Mouse (Mus musculus) fibroblast of lung, adult 2 months (primary cell): ENCODE results near the gene Prmt9.

Source experiments
- DNase-seq: peaks from one replicate; pipeline ENCODE4 v3.0.0-alpha.2; 2011; ENCODE audit warnings: low read depth

Prmt9 gene

DNA sequence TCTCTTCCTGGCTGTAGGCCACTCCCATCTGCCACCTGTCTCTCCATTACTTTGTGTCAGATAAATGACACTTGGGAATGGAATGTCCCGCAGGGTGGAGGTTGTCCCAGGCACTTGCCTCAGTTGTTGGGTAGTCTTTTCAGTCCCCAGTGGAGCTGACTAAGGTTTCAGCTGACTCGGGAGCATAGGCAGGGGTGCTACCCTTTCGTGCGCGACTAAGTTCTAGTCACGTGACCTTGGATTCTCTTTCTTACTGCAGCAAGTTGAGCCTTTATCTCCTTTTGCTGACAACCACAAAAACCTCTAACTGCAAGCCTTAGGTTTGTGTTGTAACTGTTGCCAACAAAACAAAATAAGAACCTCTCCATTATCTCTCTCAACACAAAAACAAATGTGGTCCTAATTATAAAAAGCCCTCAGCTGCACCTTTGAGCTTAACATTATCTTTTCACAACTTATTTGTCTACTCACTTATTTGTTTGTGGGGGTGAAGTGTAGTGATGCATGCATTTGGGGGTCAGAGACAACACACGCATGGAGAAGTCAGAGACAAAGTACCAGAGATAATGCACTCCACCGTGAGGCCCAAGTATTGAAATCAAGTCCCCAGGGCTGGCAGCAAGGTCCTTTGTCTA is 14.7 kb upstream of the Prmt9 start:
- no peak for DNase-seq

DNA sequence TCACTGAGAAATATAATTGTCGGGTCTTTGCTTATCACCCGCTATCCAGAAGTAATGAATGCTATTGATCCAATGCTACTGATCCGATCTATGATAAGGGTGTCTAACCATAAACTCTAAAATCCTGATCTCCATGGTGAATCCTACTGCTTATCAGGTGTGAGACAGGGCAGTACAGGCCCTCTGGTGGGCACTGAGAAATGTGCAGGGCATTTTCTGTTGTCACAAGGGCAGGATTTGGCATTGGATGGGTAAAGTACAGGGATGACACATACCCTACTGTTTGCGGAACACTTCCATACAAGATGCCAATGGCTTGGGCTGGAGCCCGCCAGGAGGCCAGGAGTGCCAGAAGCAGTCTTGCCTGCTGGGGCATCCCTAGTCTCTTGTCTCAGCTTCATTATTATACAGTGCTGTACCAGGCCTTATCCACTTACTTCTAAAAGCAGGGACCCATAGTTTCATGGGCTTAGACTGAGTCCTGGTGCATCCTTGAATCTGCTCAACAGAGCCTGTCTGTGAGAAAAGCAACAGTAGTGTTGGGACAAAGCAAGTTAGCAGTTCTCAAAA is 14.1 kb upstream of the Prmt9 start:
- DNase-seq = peak; percentile 56

DNA sequence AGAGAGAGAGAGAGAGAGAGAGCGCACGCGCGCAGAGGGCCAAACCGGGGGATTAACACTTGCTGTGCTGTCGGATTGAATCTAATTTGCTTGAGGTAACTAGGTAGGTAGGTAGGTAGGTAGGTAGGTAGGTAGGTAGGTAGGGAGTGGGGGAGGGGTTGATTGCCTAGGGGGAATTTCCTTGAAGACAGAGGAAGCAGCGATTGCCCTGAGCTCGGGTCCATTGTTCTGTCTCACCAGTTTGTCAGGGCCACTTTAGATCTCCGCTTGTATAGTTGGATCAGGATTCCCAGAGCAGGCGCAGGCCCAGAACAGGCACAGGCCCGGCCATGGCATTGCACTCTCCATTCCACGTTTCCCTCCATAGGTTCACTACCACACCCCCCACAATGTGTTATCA is 12.4 kb upstream of the Prmt9 start:
- no peak for DNase-seq

DNA sequence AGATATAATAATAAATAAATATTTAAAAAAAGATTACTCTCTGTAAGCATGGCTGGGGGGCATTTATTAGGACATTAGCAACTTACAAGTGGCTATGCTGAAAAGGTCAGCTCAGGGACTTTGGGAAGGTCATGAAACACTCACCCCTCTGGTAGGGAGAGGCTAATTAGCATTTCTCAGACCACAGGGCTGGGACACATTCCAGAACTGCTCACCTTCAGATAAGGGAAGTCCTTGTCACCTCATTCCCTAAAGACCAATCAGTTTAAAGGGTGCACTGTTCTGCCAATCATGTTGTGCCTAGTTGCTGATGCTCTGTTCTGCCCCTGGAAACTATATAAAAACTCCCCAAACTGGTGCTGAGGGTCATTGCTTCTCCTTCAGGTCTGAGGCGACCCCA is 10.9 kb upstream of the Prmt9 start:
- DNase-seq = no peak

DNA sequence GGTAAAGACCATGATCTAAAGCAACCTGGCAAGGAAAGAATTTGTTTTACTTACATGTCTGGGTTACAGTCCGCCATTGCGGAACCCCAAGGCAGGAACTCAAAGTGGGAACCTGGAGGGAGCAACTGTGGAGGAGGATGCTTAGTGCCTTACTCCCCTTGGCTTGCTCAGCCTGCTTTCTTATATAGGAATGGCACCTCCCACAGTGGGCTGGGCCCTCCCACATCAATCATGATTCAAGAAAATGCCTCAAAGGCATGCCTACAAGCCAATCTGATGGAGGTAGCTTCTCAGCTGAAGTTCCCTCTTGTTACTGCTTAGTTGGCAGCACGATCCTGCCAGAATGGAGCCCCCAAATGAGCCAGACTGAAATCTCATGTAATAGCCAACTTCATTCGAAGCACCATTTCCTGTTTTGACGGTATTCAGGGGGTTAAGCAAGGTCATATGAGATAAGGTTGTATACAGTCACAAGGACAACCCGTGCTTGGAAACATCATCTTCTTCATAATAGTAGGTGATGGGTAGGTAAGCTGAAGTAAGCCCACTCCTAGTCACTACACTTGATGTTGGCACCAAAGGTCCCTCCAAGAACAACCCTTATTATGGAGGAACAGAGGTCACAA is 5.9 kb upstream of the Prmt9 start:
- no peak for DNase-seq

DNA sequence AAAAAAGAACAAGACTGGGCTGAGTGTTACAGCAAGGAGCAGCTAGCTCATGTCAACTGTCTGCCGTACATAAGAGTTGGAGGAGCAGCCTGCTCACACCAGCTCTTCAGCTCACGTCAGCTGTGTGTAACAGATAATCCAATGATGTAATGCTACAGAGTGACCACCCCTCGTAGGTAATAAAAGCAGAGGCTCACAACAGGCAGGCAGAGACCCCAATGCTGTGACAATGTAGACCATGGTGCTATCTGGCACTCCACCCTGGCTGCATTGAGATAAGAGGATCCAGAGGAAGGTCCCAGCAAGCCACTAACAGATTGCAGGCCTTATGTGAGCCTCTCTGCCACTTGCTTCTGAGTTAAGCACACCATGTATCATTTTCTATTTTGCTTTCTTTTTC is 4.8 kb upstream of the Prmt9 start:
- DNase-seq = no peak

DNA sequence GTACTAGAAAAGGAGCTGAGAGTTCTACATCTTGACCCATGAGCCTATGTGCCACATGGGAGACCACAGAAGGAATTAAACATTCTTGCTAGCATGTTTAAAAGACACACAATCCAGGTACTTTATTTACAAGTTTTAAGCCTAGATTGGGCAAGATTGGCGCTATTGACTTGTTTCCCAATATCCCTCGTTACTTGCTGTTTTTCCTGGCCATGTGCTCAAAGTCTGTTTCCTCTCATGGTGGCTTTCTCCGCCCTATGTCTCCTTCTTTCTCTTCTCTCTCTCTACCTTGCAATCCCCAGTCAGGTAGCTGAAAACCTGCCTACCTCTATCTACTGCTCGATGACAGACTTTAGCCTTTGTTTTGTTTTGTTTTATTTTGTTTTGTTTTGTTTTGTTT is 3.6 kb upstream of the Prmt9 start:
- DNase-seq = no peak

GRCm38 (mm10) chr8:77549881-77550580 is 834 bp downstream of the Prmt9 start:
- peak; percentile 16 for DNase-seq

DNA sequence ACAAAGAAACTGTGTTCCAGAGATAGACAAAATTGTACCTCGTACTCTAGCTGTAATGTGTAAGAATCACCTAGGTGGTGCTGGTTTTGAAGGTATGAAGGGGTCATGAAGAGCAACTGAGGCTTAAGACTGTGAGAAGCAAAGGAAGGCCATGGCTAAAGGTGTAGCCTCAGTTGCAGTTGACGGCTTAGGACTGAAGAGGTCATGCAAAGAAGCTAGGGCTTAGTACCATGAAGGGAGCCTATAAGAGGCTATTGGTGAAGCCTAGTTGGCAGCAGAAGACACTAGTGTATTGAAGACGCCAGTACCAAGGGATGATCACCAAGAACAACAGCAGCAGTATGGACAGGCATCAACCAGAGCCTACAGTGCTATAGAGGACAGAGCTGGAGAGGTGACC is 3.3 kb downstream of the Prmt9 start:
- no peak for DNase-seq

GRCm38 (mm10) chr8:77561441-77561840 is 12.2 kb downstream of the Prmt9 start:
- no peak for DNase-seq

- DNase-seq = no peak
Measured at GRCm38 (mm10) chr8:77574229-77574628, 25.0 kb downstream of the Prmt9 start.

DNA sequence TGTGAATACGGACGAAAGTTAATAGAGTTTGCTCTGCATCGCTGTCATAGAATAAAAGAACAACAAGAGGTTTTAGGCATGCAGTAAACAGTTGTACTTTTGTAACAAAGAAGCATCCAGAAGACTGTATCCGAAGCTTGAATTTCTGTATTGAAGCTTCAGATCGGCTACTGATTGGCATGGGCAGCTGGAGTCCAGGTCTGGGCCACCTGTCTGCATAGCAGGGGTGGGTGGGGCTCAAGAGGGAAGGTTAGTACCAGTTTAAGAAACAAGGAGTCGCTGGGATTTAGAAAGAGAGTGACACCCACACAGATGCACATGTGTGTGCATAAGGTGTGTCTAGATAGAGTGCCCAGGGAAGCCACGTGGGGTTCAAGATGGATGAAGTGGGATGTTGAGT is 28.5 kb downstream of the Prmt9 start:
- no peak for DNase-seq

DNA sequence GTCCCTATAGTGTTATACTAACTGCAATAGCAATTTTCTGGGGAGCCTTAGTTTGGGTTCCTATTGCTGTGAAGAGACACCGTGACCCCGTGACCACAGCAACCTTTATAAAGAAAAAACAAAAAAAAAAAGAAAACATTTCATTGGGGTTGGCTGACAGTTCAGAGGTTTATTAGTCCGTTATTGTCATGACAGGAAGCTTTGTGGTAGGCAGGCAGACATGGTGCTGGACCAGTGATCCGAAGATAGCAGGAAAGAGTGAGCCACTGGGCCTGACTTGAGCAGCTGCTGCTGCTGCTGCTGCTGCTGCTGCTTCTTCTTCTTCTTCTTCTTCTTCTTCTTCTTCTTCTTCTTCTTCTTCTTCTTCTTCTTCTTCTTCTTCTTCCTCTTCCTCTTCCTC is 35.0 kb downstream of the Prmt9 start:
- no peak for DNase-seq

DNA sequence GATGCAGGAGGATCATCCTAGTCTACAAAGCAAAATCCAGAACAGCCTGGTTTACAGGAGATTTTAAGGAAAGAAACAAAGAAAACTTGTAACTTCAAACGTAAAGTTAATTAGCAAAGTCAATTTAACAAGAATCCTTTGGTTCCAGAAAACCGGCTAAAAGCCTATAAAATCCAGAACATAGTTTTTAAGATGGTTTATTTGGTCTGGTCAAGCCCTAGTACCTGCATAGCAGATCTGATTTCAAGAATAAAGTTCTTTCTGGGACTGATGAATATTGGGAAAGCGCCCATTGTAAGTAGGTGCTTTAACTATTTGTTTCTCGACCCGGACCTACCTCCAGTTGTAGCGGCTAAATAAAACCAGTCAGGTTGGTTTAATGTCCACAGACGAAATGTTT is 60.4 kb downstream of the Prmt9 start:
- DNase-seq = no peak

DNA sequence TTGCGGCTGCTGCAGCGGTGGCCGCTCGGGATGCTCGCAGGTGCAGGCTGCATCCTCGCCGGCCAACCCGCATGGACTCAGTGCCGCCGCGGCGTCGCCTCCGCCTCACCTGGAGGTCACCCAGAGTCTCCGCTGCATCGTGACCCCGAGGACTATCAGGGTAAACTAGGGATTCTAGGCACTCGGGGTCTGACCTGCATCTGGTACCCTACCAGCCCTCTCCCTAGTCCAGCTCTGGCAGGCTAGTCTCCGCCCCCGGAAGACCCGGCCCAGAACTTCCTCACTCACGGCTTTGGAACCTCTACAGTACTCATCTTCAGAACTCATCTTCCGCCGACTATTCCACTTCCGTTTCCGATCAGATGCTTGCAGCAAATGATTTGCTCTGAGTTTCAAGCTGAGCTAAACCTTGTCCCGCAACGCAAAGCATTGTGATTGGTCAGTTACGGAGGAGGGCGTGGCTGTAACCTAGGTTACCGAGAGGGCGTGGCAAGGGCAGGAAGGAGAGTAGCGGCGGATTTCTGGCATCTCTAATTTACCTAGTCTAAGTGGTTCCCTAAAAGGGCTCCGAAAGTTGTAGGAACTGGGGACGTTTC is 61.3 kb downstream of the Prmt9 start, which contains the start of gene Tmem184c:
TSS of gene Tmem184c (minus strand) at position 325 of the 596 bp plus-strand sequence.
- peak; percentile 95 for DNase-seq

DNA sequence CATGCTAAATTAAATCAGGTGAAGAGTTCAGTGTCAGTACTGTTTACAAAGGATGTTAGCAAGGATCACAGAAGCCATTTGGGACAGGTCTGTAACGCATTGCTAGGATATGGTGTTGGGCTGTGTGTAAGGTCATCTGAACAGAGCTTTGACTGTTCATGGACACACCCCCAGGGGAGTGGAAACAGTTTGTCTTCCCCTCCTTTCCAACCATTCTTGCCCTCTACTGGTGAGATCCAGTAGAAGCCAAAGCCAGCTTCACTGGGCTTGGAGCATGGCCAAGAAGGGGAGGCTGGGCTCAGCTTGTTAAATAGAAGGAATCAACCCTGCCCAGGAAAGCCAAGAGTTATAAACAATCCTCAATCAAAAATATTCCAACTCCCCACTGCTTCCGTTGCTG is 68.7 kb downstream of the Prmt9 start:
- peak; percentile 43 for DNase-seq

GRCm38 (mm10) chr8:77623677-77624209 is 74.5 kb downstream of the Prmt9 start:
- no peak for DNase-seq

- peak; percentile 26 for DNase-seq
Measured at GRCm38 (mm10) chr8:77629858-77630537, 80.8 kb downstream of the Prmt9 start.

DNA sequence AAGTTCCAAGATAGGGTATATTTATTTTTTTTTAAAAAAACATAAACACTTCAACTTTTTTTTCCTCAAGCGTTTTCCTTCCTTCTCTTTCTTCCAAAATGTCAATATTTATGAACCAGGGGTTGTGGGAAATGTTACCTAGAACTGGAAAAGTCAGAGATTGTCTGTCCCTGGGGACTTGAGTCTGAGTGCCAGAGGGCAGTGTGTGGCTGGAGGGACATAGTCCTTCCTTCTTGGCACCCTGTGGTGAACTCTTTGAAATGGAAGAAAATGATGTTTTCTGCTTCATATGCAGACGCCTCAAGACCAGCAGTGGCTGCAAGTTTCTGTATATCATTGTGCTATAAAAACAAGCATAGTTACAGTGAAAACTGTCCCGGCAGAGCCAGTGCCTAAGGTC is 81.5 kb downstream of the Prmt9 start:
- no peak for DNase-seq
